Mouse (Mus musculus) lung, postnatal 0 days (tissue): ENCODE data around the gene Serpina3b. TPM values are rescaled to one million over a fixed set of nuclear protein-coding genes. Genes with fewer than 3 reads are reported as not detected.

Experiments used
- ATAC-seq: fragments of 200-750 bp; cut with Nextera tagmentation; 2 replicates; pipeline ENCODE4 v1.8.0; 2017; ENCODE audit warnings: moderate library complexity
- DNase-seq: peaks from one replicate; pipeline ENCODE4 v3.0.0-alpha.2; 2016; ENCODE audit warnings: low spot score
- H3K27ac ChIP-seq: fragments of 300-500 bp; sonication (generic); 2 replicates; pipeline ENCODE4 v1.5.1; 2014; ENCODE audit warnings: antibody characterized with exemption, mild to moderate bottlenecking, low read length, mixed read lengths
- H3K27me3 ChIP-seq: fragments of 300-500 bp; sonication (generic); replicated peaks from 2 replicates; pipeline ENCODE4 v1.6.1; 2014; ENCODE audit warnings: low read length, mixed read lengths; ENCODE audit not compliant: insufficient read depth
- H3K36me3 ChIP-seq: fragments of 300-500 bp; sonication (generic); 2 replicates; pipeline ENCODE4 v1.6.1; 2014; ENCODE audit warnings: low read length, mixed read lengths; ENCODE audit not compliant: insufficient read depth
- H3K4me1 ChIP-seq: fragments of 300-500 bp; sonication (generic); 2 replicates; pipeline ENCODE4 v1.6.1; 2014; ENCODE audit warnings: antibody characterized with exemption, low read depth, low read length, mixed read lengths; ENCODE audit not compliant: insufficient read depth
- H3K4me2 ChIP-seq: fragments of 300-500 bp; sonication (generic); replicated peaks from 2 replicates; pipeline ENCODE4 v1.6.1; 2014; ENCODE audit warnings: low read depth, mild to moderate bottlenecking, low read length, moderate library complexity, mixed read lengths
- H3K4me3 ChIP-seq: fragments of 300-500 bp; sonication (generic); 2 replicates; pipeline ENCODE4 v1.5.1; 2014; ENCODE audit warnings: low read depth, low read length
- H3K9ac ChIP-seq: fragments of 300-500 bp; sonication (generic); replicated peaks from 2 replicates; pipeline ENCODE4 v1.6.1; 2014; ENCODE audit warnings: low read depth, mild to moderate bottlenecking
- H3K9me3 ChIP-seq: fragments of 300-500 bp; sonication (generic); 2 replicates; pipeline ENCODE4 v1.6.1; 2016; ENCODE audit warnings: low read length, mixed read lengths
- CTCF ChIP-seq: IDR thresholded peaks from 2 replicates; pipeline ENCODE4 v1.5.1; 2016; ENCODE audit warnings: antibody characterized with exemption, mild to moderate bottlenecking
- EP300 ChIP-seq: IDR thresholded peaks from 2 replicates; pipeline ENCODE4 v1.6.1; 2016; ENCODE audit warnings: antibody characterized with exemption, mild to moderate bottlenecking, control low read depth
- whole genome bisulfite sequencing: fragments of 180-500 bp; shearing (Covaris S2); extraction: QIAGEN DNeasy Blood & Tissue Kit; methylation state at CpG from one replicate; pipeline ENCODE4 v1.1.7; 2014; 5-methylcytosine and 5-hydroxymethylcytosine counted together
- polyA plus RNA-seq: library from polyadenylated mRNA; unstranded; fragments of >200 nt; fragmentation: Nextera tagmentation; extraction: Ambion mirVana; gene quantifications from 2 replicates; pipeline ENCODE4 v1.2.1, GENCODE M21; 2015

Serpina3b gene
- polyA plus RNA-seq, 1 experiment from 2014 or later: not detected

DNA sequence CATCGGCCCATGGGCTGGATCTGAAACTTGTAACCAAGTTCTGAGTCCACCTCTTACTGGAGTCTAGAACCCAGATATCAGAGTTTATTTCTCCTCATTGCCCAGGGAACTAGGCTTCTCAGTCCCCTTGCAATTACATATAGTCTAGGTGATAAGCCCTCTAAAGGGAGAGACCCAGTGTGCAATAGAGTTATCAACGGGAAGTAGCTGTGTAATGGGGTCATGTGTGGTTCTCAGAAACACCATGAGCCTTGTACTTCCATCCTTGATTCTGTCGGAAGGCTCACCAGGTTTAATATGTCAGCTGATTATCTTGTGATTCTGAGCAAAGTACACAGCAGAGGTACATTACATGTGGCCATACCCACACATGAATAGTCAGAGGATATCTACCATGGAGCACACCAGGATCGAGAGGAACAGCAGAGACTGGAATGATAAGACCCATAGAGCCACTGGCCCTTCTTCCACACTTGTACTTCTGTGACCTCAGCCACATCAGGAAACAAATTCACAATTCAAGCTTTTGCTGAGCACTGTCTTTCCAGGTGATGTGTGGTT lies 12.8 kb downstream of the Serpina3b start:
- TF ChIP-seq CTCF (no peak), EP300 (no peak)
- Histone ChIP-seq H3K4me3 (no peak overlapping the region), H3K4me2 (no peak overlapping the region), H3K4me1 (no peaks in the 10 kb centered on the region), H3K27me3 (no peaks in the 10 kb centered on the region), H3K9ac (no peak overlapping the region), H3K27ac (no peak overlapping the region), H3K9me3 (no peaks in the 10 kb centered on the region), H3K36me3 (no peaks in the 10 kb centered on the region)
- DNase-seq (no peak), ATAC-seq (no peak)
- WGBS: 88% methylated on average over 4 of the region's 4 CpGs

DNA sequence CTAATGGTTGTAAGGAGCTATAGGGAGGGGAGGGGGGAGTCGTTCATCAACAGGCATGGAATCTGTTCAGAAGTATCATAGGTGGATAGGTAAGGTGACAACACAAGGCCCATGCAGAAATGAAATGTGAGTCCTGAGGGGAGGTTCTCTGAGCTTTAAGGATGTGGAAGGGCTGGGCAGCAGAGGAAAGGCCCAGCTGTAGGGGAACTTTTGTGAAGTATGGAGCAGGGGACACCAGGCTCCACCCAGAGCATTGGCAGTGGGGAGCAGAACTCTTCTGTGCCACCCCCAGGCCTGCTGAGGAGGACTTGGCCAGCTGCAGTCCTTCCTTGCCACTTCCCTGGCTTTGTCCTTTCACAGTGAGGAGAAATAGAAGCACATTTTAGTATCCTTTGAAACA lies 13.7 kb downstream of the Serpina3b start:
- WGBS: 53% methylated on average over 1 of the region's 1 CpGs
- no peaks in the 10 kb centered on the region for H3K36me3 ChIP-seq
- no peaks in the 10 kb centered on the region for H3K9me3 ChIP-seq
- ATAC-seq (no peak), DNase-seq (no peak)
- no peaks in the 10 kb centered on the region for H3K27me3 ChIP-seq
- H3K4me1 ChIP-seq: no peaks in the 10 kb centered on the region
- H3K9ac ChIP-seq: no peak overlapping the region
- no peak for TF ChIP-seq CTCF
- no peak for TF ChIP-seq EP300
- H3K4me3 ChIP-seq: no peak overlapping the region
- no peak overlapping the region for H3K27ac ChIP-seq
- no peak overlapping the region for H3K4me2 ChIP-seq

DNA sequence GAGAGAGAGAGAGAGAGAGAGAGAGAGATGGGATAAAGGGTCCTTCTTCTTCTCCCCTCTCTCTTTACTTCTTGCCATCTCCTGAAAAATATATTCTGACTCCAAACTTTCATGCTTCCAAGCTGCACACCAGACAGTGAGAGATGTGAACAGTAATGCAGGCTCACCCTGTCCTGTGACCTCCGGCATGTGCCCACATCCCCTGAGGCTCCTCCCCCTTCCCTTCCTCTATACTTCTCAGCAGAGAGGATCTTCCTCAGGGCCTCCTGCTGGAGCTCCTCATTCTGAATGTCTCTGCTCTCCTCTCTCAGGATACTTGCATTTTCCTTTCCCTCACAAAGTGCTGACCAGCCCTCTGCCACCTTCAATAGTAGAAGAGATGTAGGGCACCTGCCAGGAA lies 14.6 kb downstream of the Serpina3b start:
- 75% methylated on average over 1 of the region's 1 CpGs for WGBS

GRCm38 (mm10) chr12:104143286-104143685 lies 15.5 kb downstream of the Serpina3b start:
- Histone ChIP-seq H3K9ac (no peak overlapping the region), H3K27me3 (no peaks in the 10 kb centered on the region), H3K4me2 (no peak overlapping the region), H3K4me1 (no peaks in the 10 kb centered on the region), H3K9me3 (no peaks in the 10 kb centered on the region), H3K36me3 (no peaks in the 10 kb centered on the region), H3K27ac (no peak overlapping the region), H3K4me3 (no peak overlapping the region)
- TF ChIP-seq EP300 (no peak), CTCF (no peak)
- DNase-seq (no peak), ATAC-seq (no peak)
- 42% methylated on average over 1 of the region's 1 CpGs for WGBS

More for the DNA sequence above, 14.6 kb downstream of the Serpina3b start:
- DNase-seq: no peak
- no peak for TF ChIP-seq EP300
- TF ChIP-seq CTCF: no peak
- H3K4me1 ChIP-seq: no peaks in the 10 kb centered on the region
- no peaks in the 10 kb centered on the region for H3K9me3 ChIP-seq
- no peak overlapping the region for H3K4me3 ChIP-seq
- H3K36me3 ChIP-seq: no peaks in the 10 kb centered on the region
- no peak overlapping the region for H3K4me2 ChIP-seq
- no peaks in the 10 kb centered on the region for H3K27me3 ChIP-seq
- no peak overlapping the region for H3K9ac ChIP-seq
- H3K27ac ChIP-seq: no peak overlapping the region
- ATAC-seq: no peak

GRCm38 (mm10) chr12:104145571-104145970 lies 17.8 kb downstream of the Serpina3b start:
- no peak overlapping the region for H3K4me3 ChIP-seq
- ATAC-seq (no peak), DNase-seq (no peak)
- H3K9me3 ChIP-seq: no peaks in the 10 kb centered on the region
- no peak overlapping the region for H3K27ac ChIP-seq
- H3K9ac ChIP-seq: no peak overlapping the region
- no peaks in the 10 kb centered on the region for H3K27me3 ChIP-seq
- no peaks in the 10 kb centered on the region for H3K4me1 ChIP-seq
- 68% methylated on average over 2 of the region's 2 CpGs for whole genome bisulfite sequencing
- no peak for TF ChIP-seq CTCF
- no peak for TF ChIP-seq EP300
- no peaks in the 10 kb centered on the region for H3K36me3 ChIP-seq
- H3K4me2 ChIP-seq: no peak overlapping the region

DNA sequence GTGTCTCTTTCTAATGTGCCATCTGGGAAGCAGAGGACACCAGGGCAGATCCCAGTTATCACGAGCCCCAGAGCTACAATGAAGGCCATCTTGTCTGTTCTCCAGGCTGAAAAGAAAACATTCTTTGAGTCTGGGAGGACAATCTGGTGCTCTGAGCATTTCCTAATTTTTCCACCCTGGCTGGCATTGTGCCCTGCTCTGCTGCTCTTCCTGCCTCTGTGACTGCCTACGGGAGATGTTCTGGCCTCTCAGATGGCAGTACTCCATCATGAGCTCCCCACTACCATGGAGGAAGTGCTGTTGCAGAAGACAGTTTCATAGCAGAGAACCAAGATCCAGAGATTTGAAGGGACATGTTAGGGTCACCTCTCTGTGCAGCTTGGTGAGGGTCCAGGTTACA lies 24.2 kb downstream of the Serpina3b start:
- H3K27ac ChIP-seq: no peak overlapping the region
- 69% methylated on average over 2 of the region's 2 CpGs for WGBS
- no peak overlapping the region for H3K9ac ChIP-seq
- TF ChIP-seq EP300: no peak
- no peak for TF ChIP-seq CTCF
- H3K4me1 ChIP-seq: no peaks in the 10 kb centered on the region
- DNase-seq (no peak), ATAC-seq (no peak)
- no peaks in the 10 kb centered on the region for H3K9me3 ChIP-seq
- no peak overlapping the region for H3K4me2 ChIP-seq
- H3K36me3 ChIP-seq: no peaks in the 10 kb centered on the region
- H3K4me3 ChIP-seq: no peak overlapping the region
- H3K27me3 ChIP-seq: no peaks in the 10 kb centered on the region
